Mouse (Mus musculus) adrenal gland, postnatal 25 days (tissue): Measurements from ENCODE around the gene Cep83. TPM values are rescaled to one million over a fixed set of nuclear protein-coding genes. Genes with fewer than 3 reads are reported as not detected.
A peak's percentile ranks its signal among the peaks of the same experiment; 100 is the strongest.
"Not testable (repeated sequence)": the region's sequence is repeated elsewhere in the genome, so short reads cannot be mapped to it uniquely, and the experiment has no call there.

Experiments
- DNase-seq: peaks from one replicate; pipeline ENCODE4 v3.0.0; 2021; ENCODE audit warnings: mixed read lengths
- long read RNA-seq: library from polyadenylated mRNA; stranded (forward); transcript quantifications from one replicate; pipeline ENCODE4 v2.0.0, GENCODE M21; 2021
- total RNA-seq: library from RNA; stranded (reverse); gene quantifications from 2 replicates; pipeline ENCODE4 v1.2.3, GENCODE M21; 2021

Gene Cep83
- total RNA-seq, result 10.9 and 12.7 TPM in 2 replicates
- long read RNA-seq, transcript Cep83-201 (16 exons, 3,639 nt), result major isoform, 11 of 18 reads
- long read RNA-seq, partial matches to known transcripts, result 4 of 18 reads
- long read RNA-seq, other reads (novel, unspliced or antisense), result 3 of 18 reads

- peak; percentile 96 for DNase-seq
These were observed at the start of gene Cep83 for GRCm38 (mm10) chr10:94688420-94689175. Cep83 (plus strand) TSS chr10:94688654.

GRCm38 (mm10) chr10:94639281-94639680 lies 49.2 kb upstream of the Cep83 start:
- DNase-seq, result no peak

GRCm38 (mm10) chr10:94640067-94640466 lies 48.4 kb upstream of the Cep83 start:
- no peak for DNase-seq

GRCm38 (mm10) chr10:94664036-94664435 lies 24.4 kb upstream of the Cep83 start:
- no peak for DNase-seq

GRCm38 (mm10) chr10:94664455-94664854 lies 24.0 kb upstream of the Cep83 start:
- DNase-seq, result no peak

- no peak for DNase-seq
These were observed 20.3 kb upstream of the Cep83 start for GRCm38 (mm10) chr10:94668147-94668546.

GRCm38 (mm10) chr10:94687801-94688419 lies 544 bp upstream of the Cep83 start:
- DNase-seq, result no peak

GRCm38 (mm10) chr10:94689176-94689510 lies 689 bp downstream of the Cep83 start:
- DNase-seq, result no peak

GRCm38 (mm10) chr10:94690376-94690775 lies 1.9 kb downstream of the Cep83 start:
- no peak for DNase-seq

- no peak for DNase-seq
These were observed 3.7 kb downstream of the Cep83 start for GRCm38 (mm10) chr10:94692163-94692562.

GRCm38 (mm10) chr10:94705643-94706258 lies 17.3 kb downstream of the Cep83 start:
- no peak for DNase-seq

GRCm38 (mm10) chr10:94706695-94707094 lies 18.2 kb downstream of the Cep83 start:
- DNase-seq, result no peak

GRCm38 (mm10) chr10:94709622-94710319 lies 21.3 kb downstream of the Cep83 start:
- DNase-seq, result no peak

GRCm38 (mm10) chr10:94710320-94710695 lies 21.9 kb downstream of the Cep83 start:
- DNase-seq, result no peak

GRCm38 (mm10) chr10:94720300-94720699 lies 31.8 kb downstream of the Cep83 start:
- no peak for DNase-seq

- DNase-seq, result not testable (repeated sequence)
These were observed 39.6 kb downstream of the Cep83 start for GRCm38 (mm10) chr10:94728053-94728452.

- no peak for DNase-seq
These were observed 42.0 kb downstream of the Cep83 start for GRCm38 (mm10) chr10:94730445-94730844.

GRCm38 (mm10) chr10:94734829-94735228 lies 46.4 kb downstream of the Cep83 start:
- no peak for DNase-seq

- DNase-seq, result no peak
These were observed 51.8 kb downstream of the Cep83 start for GRCm38 (mm10) chr10:94740221-94740620.

GRCm38 (mm10) chr10:94741459-94741858 lies 53.0 kb downstream of the Cep83 start:
- no peak for DNase-seq

GRCm38 (mm10) chr10:94747011-94747410 lies 58.6 kb downstream of the Cep83 start:
- DNase-seq, result no peak

- DNase-seq, result peak; percentile 7
These were observed 83.0 kb downstream of the Cep83 start for GRCm38 (mm10) chr10:94771496-94771895.

- no peak for DNase-seq
These were observed 89.1 kb downstream of the Cep83 start for GRCm38 (mm10) chr10:94777576-94777975.
